Mouse (Mus musculus) heart, postnatal 14 days (tissue): ENCODE data around the gene Necab2. TPM values are rescaled to one million over a fixed set of nuclear protein-coding genes. Genes with fewer than 3 reads are reported as not detected.

Experiments used
- DNase-seq, 2 experiments: peaks; one replicate each; pipeline ENCODE4 v3.0.0; 2021 to 2022
- intact Hi-C: fragments of 180-260 bp; cut with DNase I; formaldehyde crosslinking; loops from one replicate; pipeline ENCODE4 v1.15.1; 2025
- long read RNA-seq, 2 experiments: library from polyadenylated mRNA; stranded (forward); transcript quantifications; one replicate each; pipeline ENCODE4 v2.0.0; 2021
- total RNA-seq, 2 experiments: library from RNA; stranded (reverse); gene quantifications; 2 replicates each; pipeline ENCODE4 v1.2.3; 2021

Necab2 gene
- total RNA-seq: not detected
- long read RNA-seq, experiment 1: 0 reads
- long read RNA-seq, experiment 2: 0 reads

- DNase-seq: peak; percentile 85 to 89
- intact Hi-C loops: loop anchor here (1.0 to 10.0 kb wide), 2 partner anchors 51 to 338 kb away; no protein-coding TSS in a partner anchor
Observed at GRCm38 (mm10) chr8:119446211-119446989, at the start of gene Necab2. Gene Necab2 (plus strand): TSS chr8:119446719.

- no peak for DNase-seq
- intact Hi-C loops: no loop called here
Observed at GRCm38 (mm10) chr8:119398558-119398957, 48.0 kb upstream of the Necab2 start.

DNA sequence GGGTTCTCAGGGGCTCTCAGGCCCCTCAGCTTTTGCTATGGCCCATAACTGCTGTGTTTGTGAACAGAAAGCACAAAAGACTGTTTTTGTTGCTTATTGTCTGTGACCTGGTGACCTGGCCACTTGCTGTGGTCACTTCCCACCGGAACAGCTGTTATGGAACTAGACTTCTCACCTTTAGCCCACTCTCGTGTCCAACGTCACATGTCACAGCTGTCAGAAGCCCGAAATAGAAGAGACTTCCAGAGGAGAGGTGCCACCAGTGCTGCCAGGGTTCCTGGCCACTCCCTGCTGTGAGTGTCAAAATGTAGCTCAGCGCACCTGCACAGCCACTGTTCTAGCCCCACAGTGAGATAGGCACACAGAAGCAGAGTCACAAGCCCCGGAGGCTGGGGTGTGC, 47.3 kb upstream of the Necab2 start:
- intact Hi-C loops: no loop called here
- peak; percentile 38 to 67 for DNase-seq

DNA sequence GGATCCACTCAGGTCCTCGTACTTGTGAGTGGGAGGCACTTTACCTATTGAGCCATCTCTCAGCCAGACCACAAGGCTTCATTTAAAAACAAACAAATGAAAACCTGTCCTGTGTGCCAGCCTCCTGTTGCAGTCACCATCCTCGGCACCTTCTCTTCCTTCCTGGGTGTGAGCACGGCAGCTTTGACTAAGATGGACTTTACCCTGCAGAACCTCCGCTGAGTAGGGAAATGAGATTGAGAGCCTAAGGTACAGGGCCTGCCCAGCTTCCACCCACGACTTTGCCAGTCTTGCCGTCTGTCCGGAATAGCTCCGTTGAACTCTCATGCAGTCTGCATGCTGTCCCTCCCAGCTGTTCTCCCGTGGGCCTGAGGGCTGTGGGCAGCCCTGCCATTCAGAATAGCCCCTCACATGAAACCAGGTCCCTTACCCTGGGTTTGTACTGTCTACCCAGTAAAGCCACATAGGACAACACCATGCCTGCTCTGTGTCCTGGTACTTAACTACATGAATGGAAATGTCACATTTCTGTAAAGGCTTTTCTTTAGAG, 46.3 kb upstream of the Necab2 start:
- intact Hi-C loops: no loop called here
- DNase-seq: no peak

DNA sequence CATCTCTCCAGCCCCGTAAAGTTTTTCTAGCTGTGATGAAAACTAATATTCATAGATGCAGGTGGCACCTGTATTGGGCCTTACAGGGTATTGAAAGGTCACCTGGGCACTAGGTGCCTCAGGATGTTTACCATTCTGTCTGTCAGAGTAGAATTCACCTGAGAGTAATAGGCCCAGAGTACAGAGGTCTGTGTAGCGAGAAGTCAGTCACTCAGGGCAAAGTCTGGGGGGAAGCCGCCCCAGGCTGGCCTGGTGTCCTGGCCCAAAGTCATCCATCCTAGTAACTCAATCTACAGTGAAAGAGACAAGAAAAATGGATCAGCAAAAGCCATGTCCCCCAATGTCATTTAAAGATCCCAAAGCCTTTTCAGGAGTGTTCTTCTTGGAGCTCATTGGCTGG, 45.6 kb upstream of the Necab2 start:
- no peak for DNase-seq
- intact Hi-C loops: no loop called here

DNA sequence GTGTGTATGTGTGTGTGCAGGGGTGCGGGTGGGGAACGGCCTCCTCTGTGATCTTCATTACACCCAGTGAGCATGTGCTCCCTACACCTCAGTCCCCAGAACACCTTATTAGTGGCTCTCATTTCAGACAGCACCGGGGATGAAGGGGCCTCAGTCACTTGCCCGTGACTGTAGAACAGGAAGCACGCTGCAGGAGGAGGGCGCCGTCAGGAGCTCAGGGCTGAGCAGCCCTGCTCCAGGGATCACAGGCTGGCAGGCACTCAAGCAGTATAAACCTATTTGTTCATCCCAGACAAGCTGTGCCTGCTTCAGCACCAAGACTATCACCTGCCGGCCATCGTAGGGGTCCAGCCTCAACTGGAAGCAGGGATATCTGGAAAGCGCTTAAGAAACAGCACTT, 42.6 kb upstream of the Necab2 start:
- intact Hi-C loops: no loop called here
- no peak for DNase-seq

DNA sequence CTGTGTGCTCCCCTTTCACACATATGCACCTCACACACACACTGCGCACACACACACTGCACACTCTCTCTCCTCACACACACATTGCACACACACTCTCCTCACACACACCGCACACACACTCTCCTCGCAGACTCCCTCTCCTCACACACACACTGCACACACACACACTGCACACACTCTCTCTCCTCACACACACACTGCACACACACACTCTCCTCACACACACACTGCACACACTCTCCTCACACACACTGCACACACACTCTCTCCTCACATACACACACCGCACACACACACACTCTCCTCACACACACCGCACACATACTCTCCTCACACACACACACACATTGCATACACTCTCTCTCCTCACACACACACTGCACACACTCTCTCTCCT, 41.9 kb upstream of the Necab2 start:
- intact Hi-C loops: no loop called here
- no peak for DNase-seq

DNA sequence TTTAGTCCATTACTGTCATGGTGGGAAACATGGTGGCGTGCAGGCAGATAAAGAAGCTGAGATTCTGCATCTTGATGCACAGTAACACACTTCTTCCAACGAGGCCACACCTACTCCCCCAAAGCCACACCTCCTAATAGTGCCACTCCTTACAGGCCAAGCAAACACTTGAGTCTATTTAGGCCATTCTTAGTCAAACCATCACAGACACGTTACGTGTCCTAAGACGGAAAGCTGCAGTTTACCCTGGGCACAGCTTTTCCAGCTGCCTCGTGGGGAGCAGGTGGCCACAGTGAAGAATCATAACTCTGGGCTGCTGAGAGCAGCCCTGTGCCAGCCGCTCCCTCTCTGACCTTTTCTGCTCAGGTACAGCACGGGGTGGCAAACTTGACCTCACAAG, 38.2 kb upstream of the Necab2 start:
- intact Hi-C loops: no loop called here
- DNase-seq: no peak

DNA sequence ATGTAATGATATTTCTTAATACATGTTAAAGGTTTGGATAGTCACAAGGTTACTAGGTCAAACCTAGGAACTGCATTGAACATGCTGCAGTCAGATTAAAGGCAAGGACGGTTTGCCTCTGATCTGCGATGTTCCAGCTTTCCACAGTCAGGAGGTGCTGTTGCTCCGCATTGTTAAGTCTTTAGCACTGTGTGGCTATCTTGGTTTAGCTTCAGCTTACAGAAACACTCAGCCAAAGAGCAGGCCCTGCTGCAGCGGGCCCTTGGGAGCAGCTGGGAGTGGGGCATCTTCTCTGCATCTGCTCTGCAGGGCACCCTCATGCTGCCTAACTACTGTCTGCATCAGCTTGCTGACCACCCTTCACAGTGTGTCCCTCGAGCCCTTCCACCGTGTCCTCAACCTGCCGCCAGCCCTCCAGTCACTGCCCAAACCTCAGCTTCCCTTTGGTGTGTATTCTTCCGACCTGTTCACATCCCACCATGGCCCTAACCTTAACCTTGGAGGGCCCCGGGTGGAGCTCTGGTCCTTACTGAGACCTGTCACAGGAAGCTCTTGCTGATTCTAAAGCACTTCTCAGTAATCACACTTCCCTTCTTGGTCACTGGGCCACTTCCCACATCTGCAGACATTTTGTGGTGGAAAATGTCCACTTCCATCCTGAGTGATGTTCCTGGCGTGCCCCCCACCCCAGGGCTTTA, 34.3 kb upstream of the Necab2 start:
- intact Hi-C loops: loop anchor here (1.0 to 10.0 kb wide), 4 partner anchors 28 to 263 kb away; no protein-coding TSS in a partner anchor

DNA sequence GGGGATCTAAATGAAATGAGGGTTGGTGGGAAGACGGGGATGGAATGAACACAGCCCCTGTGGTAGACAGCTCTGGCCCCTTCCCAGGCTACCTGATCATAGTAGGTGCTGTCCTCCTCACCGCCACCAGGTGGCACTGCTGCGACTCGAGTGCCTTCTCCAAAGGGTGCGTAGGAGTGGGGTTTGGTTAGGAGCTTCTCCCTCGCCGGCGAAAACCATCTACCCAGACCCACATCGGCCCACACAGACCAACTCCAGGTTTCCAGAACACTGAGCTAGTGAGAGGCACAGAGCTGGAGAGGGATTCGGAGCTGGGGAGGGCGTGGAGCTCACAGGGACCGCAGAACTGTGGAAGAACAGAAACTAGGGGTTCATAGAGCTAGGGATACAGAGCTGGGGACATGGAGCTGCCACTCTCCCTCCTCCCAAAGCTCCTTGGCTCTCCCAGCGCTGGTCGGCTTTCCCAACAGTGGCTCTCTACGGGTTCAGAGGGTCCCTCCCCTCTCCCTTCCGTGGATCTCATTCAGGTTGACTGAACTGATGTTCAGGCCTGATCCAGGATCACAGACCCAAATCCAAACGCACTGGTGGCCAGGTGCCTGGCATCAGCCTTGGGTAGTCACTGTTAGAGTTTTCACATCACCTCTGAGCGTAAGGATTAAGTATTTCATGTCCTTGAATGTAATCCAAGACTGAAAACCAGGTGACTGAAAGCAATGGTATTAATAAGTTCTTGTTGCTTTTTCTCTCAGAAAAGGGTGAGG, 33.6 kb upstream of the Necab2 start:
- peak; percentile 77 to 87 for DNase-seq

More for the DNA sequence above, 34.3 kb upstream of the Necab2 start:
- DNase-seq: no peak

GRCm38 (mm10) chr8:119413605-119414004, 32.9 kb upstream of the Necab2 start:
- intact Hi-C loops: loop anchor here (5.0 to 10.0 kb wide), 2 partner anchors 189 to 261 kb away; no protein-coding TSS in a partner anchor
- no peak for DNase-seq

More for the DNA sequence above, 33.6 kb upstream of the Necab2 start:
- intact Hi-C loops: loop anchor here (1.0 to 10.0 kb wide), 4 partner anchors 27 to 262 kb away; no protein-coding TSS in a partner anchor

GRCm38 (mm10) chr8:119420318-119420717, 26.2 kb upstream of the Necab2 start:
- intact Hi-C loops: no loop called here
- no peak for DNase-seq

DNA sequence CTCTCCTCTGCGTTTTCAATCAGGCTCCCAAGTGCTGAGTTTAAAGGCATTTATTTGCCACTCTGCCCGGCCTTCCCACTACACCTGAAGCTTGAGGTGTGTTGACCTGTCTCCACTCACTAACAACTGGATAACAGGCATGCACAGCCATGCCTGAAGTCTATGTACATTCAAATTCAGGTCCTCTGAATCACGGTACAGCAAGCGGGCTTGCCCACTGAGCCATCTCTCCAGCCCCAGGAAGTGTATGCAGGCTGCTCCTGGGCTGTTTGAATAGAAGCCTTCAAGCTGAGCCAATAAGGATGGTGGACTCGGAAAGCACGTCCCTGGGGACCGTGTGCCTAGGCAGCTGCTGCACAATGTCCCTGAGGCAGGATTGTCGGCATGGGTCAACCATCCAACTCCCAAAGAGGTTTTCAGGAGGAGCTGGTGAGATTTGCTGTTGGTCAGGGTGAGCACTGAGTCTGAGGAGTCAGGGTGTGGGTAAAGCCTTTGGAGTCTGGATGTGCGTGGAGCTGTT, 24.9 kb upstream of the Necab2 start:
- intact Hi-C loops: no loop called here

GRCm38 (mm10) chr8:119422123-119422711, 24.3 kb upstream of the Necab2 start:
- peak; percentile 40 to 62 for DNase-seq
- intact Hi-C loops: no loop called here

More for the DNA sequence above, 24.9 kb upstream of the Necab2 start:
- DNase-seq: no peak

- peak; percentile 61 to 69 for DNase-seq
- intact Hi-C loops: no loop called here
Observed at GRCm38 (mm10) chr8:119423631-119424141, 22.8 kb upstream of the Necab2 start.

- DNase-seq: no peak
- intact Hi-C loops: no loop called here
Observed at GRCm38 (mm10) chr8:119424199-119424733, 22.3 kb upstream of the Necab2 start.

- peak in 1 of 2 experiments; percentile 42 for DNase-seq
- intact Hi-C loops: no loop called here
Observed at GRCm38 (mm10) chr8:119424740-119425139, 21.8 kb upstream of the Necab2 start.

- peak; percentile 53 to 54 for DNase-seq
Observed at GRCm38 (mm10) chr8:119425533-119425932, 21.0 kb upstream of the Necab2 start.

DNA sequence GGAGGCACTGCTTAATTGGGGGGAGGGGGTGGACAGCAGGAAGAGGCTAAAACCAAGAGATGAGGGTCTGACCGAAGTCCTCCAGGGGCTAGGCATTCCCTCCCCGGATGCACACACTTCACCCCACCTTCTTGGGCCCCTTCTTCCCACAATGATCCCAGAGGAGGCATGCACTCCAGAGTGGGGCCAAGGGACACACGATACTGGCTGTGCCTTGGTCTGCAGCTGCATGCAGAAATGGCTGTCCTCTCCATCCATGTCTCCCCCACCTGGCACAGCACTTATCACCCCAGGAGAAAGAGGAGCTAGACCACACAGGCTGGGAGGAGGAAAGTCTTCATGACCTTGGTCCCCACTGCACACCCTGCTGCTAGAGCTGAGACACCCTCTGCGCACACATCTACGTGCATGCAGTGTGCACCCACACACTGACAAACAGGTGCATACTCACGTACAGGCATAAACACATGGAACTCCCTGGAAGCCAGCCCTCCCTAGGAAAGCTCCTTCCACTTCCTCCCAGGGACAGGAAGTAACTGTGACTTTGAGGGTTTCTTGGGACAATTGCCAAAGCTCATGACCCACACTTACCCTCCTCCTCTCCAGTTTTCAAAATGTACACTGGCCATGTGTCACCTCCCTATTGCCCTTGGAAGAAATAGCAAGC, 20.3 kb upstream of the Necab2 start:
- peak in 1 of 2 experiments; percentile 50 for DNase-seq
- intact Hi-C loops: no loop called here

More at GRCm38 (mm10) chr8:119425533-119425932, 21.0 kb upstream of the Necab2 start:
- intact Hi-C loops: no loop called here
